Mouse (Mus musculus) kidney, adult 2 months (tissue): ENCODE results near the gene Krt5. TPM values are rescaled to one million over a fixed set of nuclear protein-coding genes. Genes with fewer than 3 reads are reported as not detected.

ENCODE experiments used
- DNase-seq: peaks from one replicate; pipeline ENCODE4 v3.0.0; 2021
- H3K27ac ChIP-seq: fragments of 200-500 bp; 2 replicates; pipeline ENCODE4 v1.5.1; 2012; ENCODE audit warnings: low read depth, low read length, control low read depth, inconsistent platforms; ENCODE audit not compliant: insufficient read depth
- H3K27me3 ChIP-seq: fragments of 200-500 bp; replicated peaks from 2 replicates; pipeline ENCODE4 v1.6.1; 2012; ENCODE audit warnings: mild to moderate bottlenecking, moderate library complexity, low read length, inconsistent platforms; ENCODE audit not compliant: control insufficient read depth, insufficient read depth
- H3K36me3 ChIP-seq: fragments of 200-500 bp; 2 replicates; pipeline ENCODE4 v1.6.1; 2012; ENCODE audit warnings: mild to moderate bottlenecking, moderate library complexity, low read length, inconsistent platforms; ENCODE audit not compliant: control insufficient read depth, insufficient read depth
- H3K4me1 ChIP-seq: fragments of 200-500 bp; 2 replicates; pipeline ENCODE4 v1.6.1; 2011; ENCODE audit warnings: low read length; ENCODE audit not compliant: control insufficient read depth, insufficient read depth
- H3K4me3 ChIP-seq: fragments of 200-500 bp; 2 replicates; pipeline ENCODE4 v1.5.1; 2011; ENCODE audit warnings: mild to moderate bottlenecking, low read depth, low read length, control low read depth; ENCODE audit not compliant: insufficient read depth
- CTCF ChIP-seq: fragments of 200-500 bp; conservative IDR thresholded peaks from 2 replicates; pipeline ENCODE4 v1.5.1; 2011; ENCODE audit warnings: low read depth, mild to moderate bottlenecking, control low read depth, low read length, moderate library complexity, mixed read lengths; ENCODE audit not compliant: insufficient read depth, insufficient read length
- POLR2A ChIP-seq: fragments of 200-500 bp; IDR thresholded peaks from one replicate; pipeline ENCODE4 v1.6.1; 2011; ENCODE audit warnings: low read depth, low read length, control low read depth
- WGBS: fragments of 180-500 bp; shearing (Covaris S2); methylation state at CpG from one replicate; pipeline ENCODE4 v1.1.7; 2018; 5-methylcytosine and 5-hydroxymethylcytosine counted together
- polyA plus RNA-seq: library from polyadenylated mRNA; depleted of rRNA; stranded (reverse); fragments of >200 nt; gene quantifications from 2 replicates; pipeline ENCODE4 v1.2.3, GENCODE M21; 2012

The Krt5 gene
- polyA plus RNA-seq, 1 experiment: 2.6 TPM

GRCm38 (mm10) chr15:101708683-101709082, 4.0 kb downstream of the Krt5 start:
- TF ChIP-seq CTCF (0 out of 2 replicates have a peak, but pooled peaks have one; percentile 7), POLR2A (no peak)

GRCm38 (mm10) chr15:101707454-101707853, 5.2 kb downstream of the Krt5 start:
- Histone ChIP-seq H3K27me3 (no peaks in the 10 kb centered on the region), H3K36me3 (no peaks in the 10 kb centered on the region), H3K4me3 (no peak overlapping the region), H3K27ac (no peak overlapping the region), H3K4me1 (no peaks in the 10 kb centered on the region)
- no peak for TF ChIP-seq CTCF
- TF ChIP-seq POLR2A: no peak
- DNase-seq: no peak
- 82% methylated on average over 9 of the region's 9 CpGs for WGBS

More at GRCm38 (mm10) chr15:101708683-101709082, 4.0 kb downstream of the Krt5 start:
- no peak overlapping the region for H3K4me3 ChIP-seq
- 67% methylated on average over 11 of the region's 11 CpGs for WGBS
- H3K36me3 ChIP-seq: no peaks in the 10 kb centered on the region
- no peaks in the 10 kb centered on the region for H3K27me3 ChIP-seq
- no peaks in the 10 kb centered on the region for H3K4me1 ChIP-seq
- H3K27ac ChIP-seq: no peak overlapping the region
- no peak for DNase-seq

DNA sequence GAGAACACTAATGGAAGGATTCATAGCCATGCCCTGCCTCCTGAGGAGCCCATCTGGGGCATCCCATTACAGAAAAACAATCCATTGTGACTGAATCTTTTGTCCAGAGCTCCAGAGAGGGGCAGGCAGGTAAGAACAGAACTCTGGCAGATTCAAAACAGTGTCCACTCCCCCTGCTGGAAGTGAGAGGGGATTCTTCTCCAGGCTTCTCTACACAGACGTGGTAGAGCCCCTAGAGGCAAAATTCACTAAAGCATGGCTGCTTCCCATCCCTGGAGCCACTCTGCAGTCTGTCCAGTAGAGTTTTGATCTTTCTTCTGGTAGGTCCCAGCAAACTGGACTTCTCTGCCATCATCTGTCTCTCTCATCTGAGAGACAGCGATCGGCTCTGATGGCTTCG, 8.6 kb downstream of the Krt5 start:
- H3K27me3 ChIP-seq: no peaks in the 10 kb centered on the region
- no peak overlapping the region for H3K27ac ChIP-seq
- DNase-seq: no peak
- no peak overlapping the region for H3K4me3 ChIP-seq
- H3K36me3 ChIP-seq: no peaks in the 10 kb centered on the region
- no peaks in the 10 kb centered on the region for H3K4me1 ChIP-seq
- WGBS: 73% methylated on average over 4 of the region's 4 CpGs
- TF ChIP-seq CTCF: no peak
- no peak for TF ChIP-seq POLR2A

DNA sequence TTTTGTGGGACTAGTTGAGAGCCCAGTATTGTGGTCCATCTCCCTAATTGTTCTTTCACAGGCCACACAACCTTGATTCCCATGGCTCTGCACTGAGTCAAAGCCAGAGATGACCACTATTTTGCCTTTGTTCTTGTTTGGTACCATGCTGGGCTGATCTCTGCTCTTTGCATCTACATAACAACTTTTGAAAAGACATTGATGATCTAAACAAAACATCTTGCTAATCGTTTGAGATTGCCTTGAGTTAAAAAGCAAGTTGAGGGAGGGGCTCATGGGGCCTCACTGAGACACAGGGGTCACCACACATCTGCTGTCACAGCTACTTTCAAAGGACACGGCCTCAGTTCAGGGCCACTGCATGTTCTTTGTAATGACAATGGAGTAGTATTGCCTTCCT, 10.3 kb downstream of the Krt5 start:
- no peaks in the 10 kb centered on the region for H3K27me3 ChIP-seq
- H3K36me3 ChIP-seq: no peaks in the 10 kb centered on the region
- H3K4me3 ChIP-seq: no peak overlapping the region
- WGBS: 23% methylated on average over 2 of the region's 2 CpGs
- TF ChIP-seq POLR2A (no peak), CTCF (no peak)
- no peak for DNase-seq
- H3K27ac ChIP-seq: no peak overlapping the region
- H3K4me1 ChIP-seq: no peaks in the 10 kb centered on the region

DNA sequence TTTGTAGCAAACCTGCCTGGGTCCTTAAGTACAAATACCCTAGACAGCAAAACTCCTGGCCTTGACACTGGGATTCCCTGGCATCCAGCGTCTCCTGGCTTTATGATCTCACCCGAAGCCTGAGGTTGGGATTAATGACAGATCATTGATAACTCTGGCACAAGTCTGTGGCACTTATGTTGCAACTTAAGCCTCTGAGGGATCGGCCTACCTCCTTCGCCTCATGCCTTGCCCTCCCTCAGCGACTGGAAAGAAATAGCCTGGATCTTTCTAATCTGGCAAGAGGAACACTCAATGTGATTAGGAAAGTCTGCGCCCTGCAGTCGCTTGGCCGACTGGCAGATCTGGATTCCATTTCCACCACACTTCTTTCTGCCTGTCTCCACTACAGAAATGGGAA, 12.8 kb downstream of the Krt5 start:
- WGBS: 80% methylated on average over 8 of the region's 8 CpGs
- DNase-seq: no peak

GRCm38 (mm10) chr15:101699192-101699591, 13.5 kb downstream of the Krt5 start:
- 53% methylated on average over 3 of the region's 3 CpGs for WGBS
- Histone ChIP-seq H3K4me1 (no peaks in the 10 kb centered on the region), H3K27me3 (no peaks in the 10 kb centered on the region), H3K27ac (no peak overlapping the region), H3K4me3 (no peak overlapping the region), H3K36me3 (no peaks in the 10 kb centered on the region)
- no peak for DNase-seq
- no peak for TF ChIP-seq CTCF
- TF ChIP-seq POLR2A: no peak

More for the DNA sequence above, 12.8 kb downstream of the Krt5 start:
- H3K27ac ChIP-seq: no peak overlapping the region
- no peaks in the 10 kb centered on the region for H3K36me3 ChIP-seq
- H3K4me1 ChIP-seq: no peaks in the 10 kb centered on the region
- TF ChIP-seq CTCF: no peak
- TF ChIP-seq POLR2A: no peak
- no peaks in the 10 kb centered on the region for H3K27me3 ChIP-seq
- no peak overlapping the region for H3K4me3 ChIP-seq

DNA sequence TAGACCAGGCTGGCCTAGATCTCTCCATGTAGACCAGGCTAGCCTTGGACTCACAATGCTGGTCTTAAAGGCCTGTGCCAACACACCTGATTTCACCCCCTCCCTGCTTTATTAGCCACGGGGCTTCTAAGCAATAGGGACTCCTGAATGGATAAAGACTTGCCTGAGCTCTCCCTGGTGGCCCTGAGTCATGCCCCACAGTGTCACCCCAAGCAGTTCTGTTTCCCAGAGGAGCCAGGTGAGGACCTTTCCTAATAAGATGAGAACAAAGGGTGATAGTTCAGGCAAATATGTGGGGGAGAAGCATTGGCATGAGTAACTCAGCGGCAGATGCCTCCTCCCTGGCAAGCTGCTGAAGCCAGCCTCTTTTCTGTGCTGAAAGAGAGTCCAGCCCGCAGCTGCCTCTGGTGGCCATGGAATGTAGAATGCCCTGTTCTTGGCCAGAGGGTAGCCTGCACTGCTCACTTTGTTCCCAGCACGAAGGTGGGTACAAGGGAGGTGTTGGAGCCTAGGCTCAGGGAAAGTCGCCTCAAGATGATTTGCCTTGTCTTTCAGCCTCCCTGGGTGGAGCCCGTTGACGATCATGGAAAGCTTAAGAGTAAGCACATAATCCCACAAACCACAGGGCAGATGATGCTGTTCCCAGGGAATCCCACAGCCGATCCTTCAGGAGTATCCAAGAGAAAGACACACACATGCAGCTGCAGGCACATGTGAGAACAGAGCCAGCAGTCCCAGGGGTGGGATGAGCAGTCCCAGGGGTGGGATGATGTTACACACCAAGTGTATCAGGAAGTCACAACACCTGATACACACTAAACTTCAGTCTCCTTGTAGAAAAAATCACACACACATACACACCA, 15.1 kb downstream of the Krt5 start:
- WGBS: 55% methylated on average over 8 of the region's 8 CpGs
- H3K4me1 ChIP-seq: no peaks in the 10 kb centered on the region

More for the DNA sequence above, 15.1 kb downstream of the Krt5 start:
- Histone ChIP-seq H3K36me3 (no peaks in the 10 kb centered on the region), H3K27ac (no peak overlapping the region), H3K4me3 (no peak overlapping the region), H3K27me3 (no peaks in the 10 kb centered on the region)
- no peak for DNase-seq
- TF ChIP-seq POLR2A: no peak
- TF ChIP-seq CTCF: no peak
